Mouse (Mus musculus) ovary, postnatal 14 days (tissue): ENCODE measurements at regions not wholly inside any gene's neighbourhood (a gene's known extent, or its start where the extent isn't known, plus 50 kb on each side); places are given as distances from the start of the nearest gene placed in this dataset.

ENCODE experiments used
- DNase-seq: peaks from one replicate; pipeline ENCODE4 v3.0.0; 2022; ENCODE audit warnings: low spot score

GRCm38 (mm10) chrX:11487876-11488275, 160.3 kb downstream of the H2al1j start:
- DNase-seq, result no peak

- no peak for DNase-seq
These were observed 162.6 kb downstream of the H2al1j start for GRCm38 (mm10) chrX:11490146-11490693.

GRCm38 (mm10) chrX:11491235-11491634, 163.6 kb downstream of the H2al1j start:
- DNase-seq, result no peak

- no peak for DNase-seq
These were observed 164.2 kb downstream of the H2al1j start for GRCm38 (mm10) chrX:11491676-11492391.

- no peak for DNase-seq
These were observed 166.1 kb downstream of the H2al1j start for GRCm38 (mm10) chrX:11493526-11494245.

- DNase-seq, result no peak
These were observed 166.6 kb downstream of the H2al1j start for GRCm38 (mm10) chrX:11494246-11494630.

- DNase-seq, result no peak
These were observed 184.8 kb downstream of the H2al1j start for GRCm38 (mm10) chrX:11512439-11512838.

GRCm38 (mm10) chrX:11512928-11513327, 185.3 kb downstream of the H2al1j start:
- DNase-seq, result no peak

- no peak for DNase-seq
These were observed 196.2 kb downstream of the H2al1j start for GRCm38 (mm10) chrX:11523791-11524190.

GRCm38 (mm10) chrX:11525326-11525725, 197.7 kb downstream of the H2al1j start:
- DNase-seq, result no peak

- DNase-seq, result no peak
These were observed 201.0 kb downstream of the H2al1j start for GRCm38 (mm10) chrX:11528589-11528988.

GRCm38 (mm10) chrX:11529221-11529620, 201.6 kb downstream of the H2al1j start:
- DNase-seq, result no peak

GRCm38 (mm10) chrX:11532817-11533216, 205.2 kb downstream of the H2al1j start:
- DNase-seq, result no peak

- DNase-seq, result no peak
These were observed 206.2 kb downstream of the H2al1j start for GRCm38 (mm10) chrX:11533871-11534270.

- no peak for DNase-seq
These were observed 213.4 kb downstream of the H2al1j start for GRCm38 (mm10) chrX:11541011-11541410.

- DNase-seq, result no peak
These were observed 222.7 kb downstream of the H2al1j start for GRCm38 (mm10) chrX:11550164-11550851.

GRCm38 (mm10) chrX:11552177-11552576, 224.6 kb downstream of the H2al1j start:
- no peak for DNase-seq

GRCm38 (mm10) chrX:11555035-11555570, 227.5 kb downstream of the H2al1j start:
- DNase-seq, result no peak

GRCm38 (mm10) chrX:11558260-11558659, 230.6 kb downstream of the H2al1j start:
- DNase-seq, result no peak

GRCm38 (mm10) chrX:11560550-11561276, 233.1 kb downstream of the H2al1j start:
- DNase-seq, result no peak

- DNase-seq, result no peak
These were observed 238.3 kb downstream of the H2al1j start for GRCm38 (mm10) chrX:11565888-11566287.

GRCm38 (mm10) chrX:11567827-11568226, 240.2 kb downstream of the H2al1j start:
- DNase-seq, result no peak
